Mouse (Mus musculus) frontal cortex, postnatal 25 days (tissue): ENCODE measurements at regions not wholly inside any gene's neighbourhood (a gene's known extent, or its start where the extent isn't known, plus 50 kb on each side); places are given as distances from the start of the nearest gene placed in this dataset.
"Not testable (repeated sequence)": the region's sequence is repeated elsewhere in the genome, so short reads cannot be mapped to it uniquely, and the experiment has no call there.

ENCODE experiments used
- DNase-seq, 2 experiments: peaks; one replicate each; pipeline ENCODE4 v3.0.0; 2022; ENCODE audit warnings: low spot score in 2 of 2

GRCm38 (mm10) chr15:11476248-11476647, 76.8 kb upstream of the Tars start:
- no peak for DNase-seq

DNA sequence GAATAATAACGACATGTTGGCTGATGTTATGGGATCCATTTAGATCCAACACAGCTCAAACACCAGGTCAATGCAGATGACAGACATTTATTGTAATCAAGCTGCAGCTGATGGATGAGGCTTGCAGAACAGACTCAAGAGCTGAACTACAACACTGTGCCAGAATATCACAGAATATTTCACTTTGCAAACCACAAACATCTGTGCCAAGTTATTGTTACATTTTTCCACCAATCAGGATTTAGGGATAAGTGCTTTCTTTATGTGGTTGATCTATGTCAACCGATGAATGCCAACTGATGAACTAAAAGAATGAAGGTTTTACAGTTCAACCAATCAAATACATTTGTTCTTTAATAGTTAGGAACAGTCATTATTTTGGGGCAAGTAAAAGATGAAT, 63.9 kb upstream of the Tars start:
- no peak for DNase-seq

DNA sequence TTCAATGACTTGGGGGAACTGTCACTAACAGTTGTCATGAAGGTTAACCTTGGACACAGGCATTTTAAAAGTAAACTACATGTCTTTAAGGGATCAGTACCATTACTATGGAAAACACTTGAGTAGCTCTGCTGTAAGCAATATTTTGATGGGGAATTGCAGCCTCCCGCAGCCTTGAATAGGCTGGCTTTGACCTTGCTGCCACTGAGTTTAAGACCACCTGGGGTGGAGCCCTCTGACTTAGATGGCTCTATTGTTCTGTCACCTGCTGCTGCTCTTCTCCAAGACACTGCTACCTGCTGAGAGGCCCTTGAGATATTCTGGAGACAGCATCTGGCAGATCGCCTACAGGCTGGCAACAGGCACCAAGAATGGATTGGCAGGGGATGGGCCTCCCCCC, 62.1 kb upstream of the Tars start:
- not testable (repeated sequence) for DNase-seq

- DNase-seq: no peak
These were observed 59.8 kb upstream of the Tars start for GRCm38 (mm10) chr15:11459306-11459705.

- DNase-seq: no peak
These were observed 57.8 kb upstream of the Tars start for GRCm38 (mm10) chr15:11457278-11457677.

DNA sequence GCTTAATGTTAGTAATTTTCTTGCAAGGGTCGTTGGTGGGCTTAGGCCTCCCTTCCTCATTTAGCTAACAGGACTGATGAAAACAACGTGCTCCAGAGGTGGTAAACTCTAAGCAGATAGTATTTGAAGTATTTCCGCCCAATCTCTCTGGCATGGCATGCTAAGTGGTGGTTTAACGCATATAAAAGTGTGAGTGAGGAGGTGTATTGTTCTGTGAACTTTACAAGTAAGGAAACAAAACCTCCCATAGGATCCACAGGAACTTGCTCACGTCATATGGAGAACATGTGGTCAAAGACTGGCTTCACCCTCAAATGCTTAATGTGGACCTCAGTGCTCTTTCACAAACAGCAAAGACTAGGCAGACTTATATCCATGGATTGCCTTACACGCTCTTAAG, 56.5 kb upstream of the Tars start:
- DNase-seq: no peak

DNA sequence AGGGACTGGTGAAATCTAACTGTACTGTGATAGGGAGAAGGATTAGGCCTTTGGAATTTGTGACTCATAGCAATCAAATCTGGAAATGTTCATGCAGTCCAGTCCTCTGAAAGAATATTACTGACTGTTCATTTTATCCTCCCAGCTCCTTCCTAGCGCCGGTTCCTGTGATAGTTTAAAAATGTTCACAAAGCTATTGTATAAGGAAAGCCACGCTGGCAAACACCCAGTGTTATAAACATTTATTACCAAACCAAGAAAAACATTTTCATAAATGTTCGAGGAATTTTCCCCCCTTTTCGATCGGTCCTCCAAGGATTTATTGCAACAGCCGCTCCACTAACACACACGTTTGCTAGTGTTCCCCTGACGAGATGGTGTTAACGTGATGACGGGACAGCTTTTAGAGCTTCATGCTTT, 55.9 kb upstream of the Tars start:
- DNase-seq: no peak

DNA sequence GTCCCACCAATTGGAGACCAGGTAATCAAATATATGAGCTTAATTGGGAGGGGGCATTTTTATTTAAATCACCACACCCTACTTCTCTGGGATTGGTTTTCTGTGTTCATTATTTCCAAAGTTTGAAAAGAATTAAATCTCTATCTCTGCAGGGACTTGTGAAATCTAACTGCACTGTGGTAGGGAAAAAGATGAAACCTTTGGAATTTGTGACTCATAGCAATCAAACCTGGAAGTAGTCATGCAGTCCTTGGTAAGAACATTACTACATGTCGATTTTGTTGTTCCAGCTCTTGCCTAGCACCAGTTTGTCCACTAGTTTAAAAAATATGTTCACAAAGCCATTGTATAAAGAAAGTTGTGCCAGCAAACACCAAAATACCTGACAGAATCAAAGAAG, 54.5 kb upstream of the Tars start:
- no peak for DNase-seq

GRCm38 (mm10) chr15:11451635-11452034, 52.2 kb upstream of the Tars start:
- no peak for DNase-seq
